Mouse (Mus musculus) thymus, postnatal 14 days (tissue): ENCODE data around the gene Rtn4rl2.

Experiments
- DNase-seq: peaks from one replicate; pipeline ENCODE4 v3.0.0; 2021

The Rtn4rl2 gene

DNA sequence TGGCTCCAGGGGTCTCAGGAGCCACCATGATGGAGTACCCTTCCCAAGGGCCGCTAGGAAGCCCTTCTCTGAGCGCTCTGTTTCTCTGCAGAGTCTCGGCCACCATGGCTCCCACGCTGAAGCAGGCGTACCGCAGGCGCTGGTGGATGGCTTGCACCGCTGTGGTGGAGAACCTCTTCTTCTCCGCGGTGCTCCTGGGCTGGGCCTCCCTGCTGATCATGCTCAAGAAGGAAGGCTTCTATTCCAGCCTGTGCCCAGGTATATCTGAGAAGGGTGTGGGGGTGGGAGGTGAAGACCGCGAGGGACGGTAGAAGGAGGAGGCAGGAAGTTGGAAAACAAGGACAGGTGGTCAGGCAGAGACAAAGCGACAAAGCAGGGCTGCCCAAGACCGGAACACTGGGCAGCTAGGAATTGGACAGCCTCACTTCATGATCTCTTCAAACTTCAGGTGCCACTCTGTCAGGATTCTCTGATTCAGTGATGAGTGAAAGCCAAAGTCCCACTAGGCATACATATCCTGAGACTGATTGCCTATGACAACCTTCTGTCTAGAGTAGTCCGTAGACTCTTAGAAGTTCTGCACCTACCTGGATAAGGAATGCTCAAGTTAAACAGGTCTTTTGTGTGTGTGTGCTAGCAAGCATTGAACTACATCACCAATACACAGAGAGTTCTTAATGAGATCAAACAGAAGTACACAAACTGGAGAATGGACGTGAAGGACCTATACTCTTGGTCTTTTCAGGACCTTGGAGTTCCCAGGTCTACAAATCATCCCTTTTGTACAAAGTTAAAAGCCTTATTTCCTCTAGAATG is 45.6 kb downstream of the Rtn4rl2 start:
- no peak for DNase-seq

GRCm38 (mm10) chr2:84840016-84840747 is 46.3 kb downstream of the Rtn4rl2 start:
- DNase-seq = peak; percentile 71

DNA sequence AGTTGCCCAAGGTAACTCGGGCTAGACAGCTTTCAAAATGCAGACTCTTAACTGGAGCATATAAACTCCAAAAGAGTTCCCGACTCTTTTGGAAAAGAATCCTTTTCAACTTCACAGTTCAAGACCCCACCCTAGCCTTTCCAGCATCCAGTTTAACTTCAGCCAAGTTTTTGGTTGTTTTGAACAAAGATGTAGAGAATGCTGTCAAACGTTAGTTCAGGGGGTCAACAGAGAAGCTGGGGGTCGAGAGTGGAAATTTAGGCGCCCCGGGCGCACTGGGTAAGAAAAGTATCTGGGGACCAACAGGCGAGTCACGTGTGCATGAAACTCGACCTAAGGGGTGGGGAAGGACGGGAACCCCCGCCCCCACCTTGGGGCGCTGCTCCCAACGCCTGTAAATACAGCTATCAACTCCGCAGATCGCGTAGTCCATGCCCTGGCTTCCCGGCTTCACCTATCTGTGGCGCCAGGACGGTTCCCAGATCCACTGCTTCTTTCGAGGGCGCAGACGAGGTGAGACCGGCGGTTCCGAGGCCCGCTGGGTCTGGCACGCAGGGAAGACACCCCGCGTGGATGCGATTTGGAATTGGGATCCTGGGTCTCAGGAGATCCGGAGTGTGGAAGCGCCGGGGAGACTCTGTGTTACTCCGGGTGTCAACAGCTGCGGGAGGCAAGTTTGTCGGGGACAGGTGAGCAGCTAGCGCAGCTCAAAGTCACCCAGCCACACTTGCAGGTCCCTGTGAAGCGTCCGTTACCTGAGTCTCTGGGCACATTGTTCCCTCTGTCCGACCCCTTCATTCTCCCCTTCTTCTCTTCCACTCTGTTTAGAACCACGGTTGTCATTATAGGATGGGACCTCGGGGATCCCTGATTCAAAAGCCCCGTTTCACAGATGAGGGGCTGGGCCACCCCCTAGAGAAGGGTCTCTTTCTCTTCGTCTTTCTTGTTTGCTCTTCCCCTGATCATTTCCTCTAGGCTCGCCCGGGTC is 47.2 kb downstream of the Rtn4rl2 start:
- DNase-seq = peak; percentile 66

GRCm38 (mm10) chr2:84838593-84838949 is 47.9 kb downstream of the Rtn4rl2 start, which contains the start of gene Slc43a1:
Gene Slc43a1 (plus strand): TSS chr2:84838850.
- DNase-seq = no peak

GRCm38 (mm10) chr2:84837817-84838592 is 48.5 kb downstream of the Rtn4rl2 start:
- DNase-seq = peak; percentile 65

- peak; percentile 82 for DNase-seq
These were observed 49.4 kb downstream of the Rtn4rl2 start for GRCm38 (mm10) chr2:84837107-84837506.

DNA sequence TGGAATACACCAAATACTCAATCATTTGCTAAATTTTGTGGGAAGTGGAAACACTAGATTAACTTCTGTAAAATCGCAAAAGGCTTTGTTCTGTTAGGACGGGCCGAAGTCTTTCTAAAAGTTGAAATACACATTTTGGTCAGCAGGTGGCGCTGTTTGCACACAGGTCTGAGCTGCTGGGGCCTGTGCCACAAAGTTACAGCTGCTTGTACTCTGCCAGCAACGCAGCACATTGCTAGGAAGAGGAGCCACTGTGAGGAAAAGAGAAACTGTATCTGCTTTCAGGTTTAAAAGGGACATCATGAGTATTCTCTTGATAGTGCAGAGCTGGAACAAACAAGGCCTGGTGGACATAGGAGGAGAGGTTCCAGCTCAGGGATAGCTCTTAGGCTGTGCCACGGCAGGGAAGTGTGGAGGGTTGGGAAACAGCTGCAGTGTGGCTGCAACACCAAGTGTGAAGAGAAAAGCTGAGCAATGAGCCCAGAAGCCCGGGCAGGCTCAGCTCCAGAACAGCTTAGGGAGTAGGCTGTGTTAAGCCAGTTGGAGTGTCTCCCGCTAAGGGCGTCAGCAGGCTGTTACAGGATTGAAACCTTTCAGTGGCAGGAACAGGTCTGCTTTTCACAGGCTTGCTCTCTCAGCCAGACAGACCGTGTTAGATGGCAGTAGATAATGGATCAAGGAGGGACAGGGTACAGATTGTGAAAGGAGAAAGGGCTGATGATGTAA is 54.7 kb downstream of the Rtn4rl2 start:
- peak; percentile 88 for DNase-seq

- no peak for DNase-seq
These were observed 59.1 kb downstream of the Rtn4rl2 start for GRCm38 (mm10) chr2:84827283-84827920.

- peak; percentile 68 for DNase-seq
These were observed 59.8 kb downstream of the Rtn4rl2 start, which contains the start of gene Timm10 for GRCm38 (mm10) chr2:84826488-84827282. Gene Timm10 (plus strand): TSS chr2:84826997.

- DNase-seq = no peak
These were observed 63.3 kb downstream of the Rtn4rl2 start for GRCm38 (mm10) chr2:84823237-84823636.

GRCm38 (mm10) chr2:84822552-84822951 is 64.0 kb downstream of the Rtn4rl2 start, which contains the start of gene Smtnl1:
Gene Smtnl1 (minus strand): TSS chr2:84822652.
- no peak for DNase-seq
